Mouse (Mus musculus) adrenal gland, adult 2 months (tissue): ENCODE measurements at regions not wholly inside any gene's neighbourhood (a gene's known extent, or its start where the extent isn't known, plus 50 kb on each side); places are given as distances from the start of the nearest gene placed in this dataset.
A peak's percentile ranks its signal among the peaks of the same experiment; 100 is the strongest.

Experiments
- DNase-seq: peaks from one replicate; pipeline ENCODE4 v3.0.0; 2021

- no peak for DNase-seq
These were observed 397.9 kb downstream of the Tshz3 start for GRCm38 (mm10) chr7:37095839-37096238.

GRCm38 (mm10) chr7:37096291-37096690 lies 398.4 kb downstream of the Tshz3 start:
- no peak for DNase-seq

GRCm38 (mm10) chr7:37098950-37099349 lies 401.0 kb downstream of the Tshz3 start:
- no peak for DNase-seq

- DNase-seq: no peak
These were observed 406.8 kb downstream of the Tshz3 start for GRCm38 (mm10) chr7:37104671-37105070.

GRCm38 (mm10) chr7:37111071-37111470 lies 413.2 kb downstream of the Tshz3 start:
- no peak for DNase-seq

- no peak for DNase-seq
These were observed 422.9 kb downstream of the Tshz3 start for GRCm38 (mm10) chr7:37120776-37121175.

- DNase-seq: no peak
These were observed 442.3 kb downstream of the Tshz3 start for GRCm38 (mm10) chr7:37140191-37140590.

GRCm38 (mm10) chr7:37142780-37143179 lies 444.9 kb downstream of the Tshz3 start:
- DNase-seq: no peak

GRCm38 (mm10) chr7:37144303-37144702 lies 446.4 kb downstream of the Tshz3 start:
- no peak for DNase-seq

- no peak for DNase-seq
These were observed 451.8 kb downstream of the Tshz3 start for GRCm38 (mm10) chr7:37149711-37150110.

- no peak for DNase-seq
These were observed 461.9 kb downstream of the Tshz3 start for GRCm38 (mm10) chr7:37159801-37160200.

GRCm38 (mm10) chr7:37168883-37169282 lies 471.0 kb downstream of the Tshz3 start:
- no peak for DNase-seq

GRCm38 (mm10) chr7:37175746-37176145 lies 477.8 kb downstream of the Tshz3 start:
- DNase-seq: no peak

GRCm38 (mm10) chr7:37178256-37178655 lies 480.3 kb downstream of the Tshz3 start:
- DNase-seq: no peak

GRCm38 (mm10) chr7:37179907-37180306 lies 482.0 kb downstream of the Tshz3 start:
- DNase-seq: no peak

GRCm38 (mm10) chr7:37180416-37180815 lies 482.5 kb downstream of the Tshz3 start:
- no peak for DNase-seq

- DNase-seq: no peak
These were observed 483.2 kb downstream of the Tshz3 start for GRCm38 (mm10) chr7:37181109-37181508.

GRCm38 (mm10) chr7:37192536-37192935 lies 494.6 kb downstream of the Tshz3 start:
- DNase-seq: no peak

- no peak for DNase-seq
These were observed 506.9 kb downstream of the Tshz3 start for GRCm38 (mm10) chr7:37204800-37205199.

GRCm38 (mm10) chr7:37208305-37208704 lies 510.4 kb downstream of the Tshz3 start:
- no peak for DNase-seq

GRCm38 (mm10) chr7:37213751-37214181 lies 515.8 kb downstream of the Tshz3 start:
- peak; percentile 4 for DNase-seq

GRCm38 (mm10) chr7:37215498-37215897 lies 517.6 kb downstream of the Tshz3 start:
- DNase-seq: no peak

GRCm38 (mm10) chr7:37220476-37220875 lies 522.6 kb downstream of the Tshz3 start:
- no peak for DNase-seq

- no peak for DNase-seq
These were observed 528.5 kb downstream of the Tshz3 start for GRCm38 (mm10) chr7:37226423-37226822.
